Mouse (Mus musculus) megakaryocyte progenitor cell, adult 5-6 weeks (primary cell): Measurements from ENCODE around the gene Itprip. TPM values are rescaled to one million over a fixed set of nuclear protein-coding genes. Genes with fewer than 3 reads are reported as not detected.
A peak's percentile ranks its signal among the peaks of the same experiment; 100 is the strongest.

ENCODE experiments used
- ATAC-seq: replicated peaks from 2 replicates; pipeline ENCODE4 v1.8.0; 2016; ENCODE audit warnings: mild to moderate bottlenecking, moderate TSS enrichment, inconsistent platforms; ENCODE audit not compliant: poor library complexity
- total RNA-seq, 2 experiments: library from RNA; stranded (forward) in 1 of 2; stranded (reverse) in 1 of 2; fragments of 157-497, 149-512 nt in 1 of 2; fragments of 200-1000 nt in 1 of 2; gene quantifications; 2 replicates each; pipeline versions ENCODE4 v1.2.3 to v1.2.4; 2015 to 2017

Itprip gene
- total RNA-seq (2015): 10.2 and 13.1 TPM in 2 replicates
- 12.1 and 18.3 TPM in 2 replicates for total RNA-seq (2017)

GRCm38 (mm10) chr19:47919126-47919965, at the start of gene Itprip, which contains the start of gene Cfap43:
Gene Itprip, minus strand, starts transcription at chr19:47919299.
Gene Cfap43, minus strand, starts transcription at chr19:47919287.
- peak; percentile 66 for ATAC-seq

- ATAC-seq: no peak
Observed at GRCm38 (mm10) chr19:47958181-47958580, 39.1 kb upstream of the Itprip start.

- no peak for ATAC-seq
Observed at GRCm38 (mm10) chr19:47953169-47953568, 34.1 kb upstream of the Itprip start.

- ATAC-seq: no peak
Observed at GRCm38 (mm10) chr19:47950946-47951345, 31.8 kb upstream of the Itprip start.

- no peak for ATAC-seq
Observed at GRCm38 (mm10) chr19:47946821-47947465, 27.8 kb upstream of the Itprip start.

- ATAC-seq: no peak
Observed at GRCm38 (mm10) chr19:47939361-47939760, 20.3 kb upstream of the Itprip start.

GRCm38 (mm10) chr19:47937443-47938406, 18.6 kb upstream of the Itprip start, which contains the start of gene Cfap58:
Gene Cfap58, plus strand, starts transcription at chr19:47937675.
- peak; percentile 81 for ATAC-seq

- ATAC-seq: peak; percentile 66
Observed at GRCm38 (mm10) chr19:47936938-47937337, 17.8 kb upstream of the Itprip start.

GRCm38 (mm10) chr19:47936490-47936889, 17.4 kb upstream of the Itprip start:
- ATAC-seq: peak; percentile 29; the same call in 1 of the 2 replicates

GRCm38 (mm10) chr19:47935530-47935929, 16.4 kb upstream of the Itprip start:
- no peak for ATAC-seq

- ATAC-seq: no peak
Observed at GRCm38 (mm10) chr19:47934636-47935238, 15.6 kb upstream of the Itprip start.

GRCm38 (mm10) chr19:47934146-47934545, 15.0 kb upstream of the Itprip start:
- ATAC-seq: no peak

GRCm38 (mm10) chr19:47931982-47932638, 13.0 kb upstream of the Itprip start:
- peak; percentile 89 for ATAC-seq

GRCm38 (mm10) chr19:47929043-47929442, 9.9 kb upstream of the Itprip start:
- ATAC-seq: no peak

- no peak for ATAC-seq
Observed at GRCm38 (mm10) chr19:47927032-47927431, 7.9 kb upstream of the Itprip start.

- no peak for ATAC-seq
Observed at GRCm38 (mm10) chr19:47925819-47926218, 6.7 kb upstream of the Itprip start.

GRCm38 (mm10) chr19:47919966-47920375, 872 bp upstream of the Itprip start:
- 0 out of 2 replicates have a peak, but pooled peaks have one; percentile 0 for ATAC-seq

GRCm38 (mm10) chr19:47918455-47919101, 521 bp downstream of the Itprip start:
- peak; percentile 66 for ATAC-seq

- ATAC-seq: no peak
Observed at GRCm38 (mm10) chr19:47918016-47918415, 1.1 kb downstream of the Itprip start.
